Mouse (Mus musculus): Measurements from ENCODE around the gene Tnfaip6. TPM values are rescaled to one million over a fixed set of nuclear protein-coding genes. Genes with fewer than 3 reads are reported as not detected.
A peak's percentile ranks its signal among the peaks of the same experiment; 100 is the strongest.

Tnfaip6 gene
- polyA plus RNA-seq, 1 experiment from 2014 or later: 0.17 TPM

- no peak overlapping the region for H3K4me2 ChIP-seq
- H3K9me3 ChIP-seq (replicated peaks): no peaks in the 10 kb centered on the region
- H3K9ac ChIP-seq: no peak overlapping the region
- H3K36me3 ChIP-seq (replicated peaks): no peaks in the 10 kb centered on the region
- no peak overlapping the region for H3K27ac ChIP-seq (replicated peaks)
- 64% methylated on average over 4 of the region's 4 CpGs for WGBS (ENCODE audit: insufficient replicate concordance)
- H3K27me3 ChIP-seq: no peaks in the 10 kb centered on the region
- no peak overlapping the region for H3K4me3 ChIP-seq (replicated peaks)
- no peaks in the 10 kb centered on the region for H3K4me1 ChIP-seq (replicated peaks)
- ATAC-seq (ENCODE audit: insufficient read depth): no peak
These were observed 14.5 kb downstream of the Tnfaip6 start for GRCm38 (mm10) chr2:52052335-52052734.

GRCm38 (mm10) chr2:52053502-52053901 is 15.7 kb downstream of the Tnfaip6 start:
- Histone ChIP-seq H3K4me1 (replicated peaks) (no peaks in the 10 kb centered on the region), H3K27ac (replicated peaks) (no peak overlapping the region), H3K9me3 (replicated peaks) (no peaks in the 10 kb centered on the region), H3K9ac (no peak overlapping the region), H3K4me2 (no peak overlapping the region), H3K4me3 (replicated peaks) (no peak overlapping the region), H3K36me3 (replicated peaks) (no peaks in the 10 kb centered on the region), H3K27me3 (no peaks in the 10 kb centered on the region)
- 31% methylated on average over 5 of the region's 5 CpGs for WGBS (ENCODE audit: insufficient replicate concordance)
- no peak for ATAC-seq (ENCODE audit: insufficient read depth)

GRCm38 (mm10) chr2:52055616-52056015 is 17.8 kb downstream of the Tnfaip6 start:
- Histone ChIP-seq H3K4me1 (replicated peaks) (no peaks in the 10 kb centered on the region), H3K27me3 (no peaks in the 10 kb centered on the region), H3K36me3 (replicated peaks) (no peaks in the 10 kb centered on the region), H3K9ac (no peak overlapping the region), H3K4me2 (no peak overlapping the region), H3K4me3 (replicated peaks) (no peak overlapping the region), H3K9me3 (replicated peaks) (no peaks in the 10 kb centered on the region), H3K27ac (replicated peaks) (no peak overlapping the region)
- ATAC-seq (ENCODE audit: insufficient read depth): no peak
- WGBS (ENCODE audit: insufficient replicate concordance): 38% methylated on average over 4 of the region's 4 CpGs

GRCm38 (mm10) chr2:52057099-52057498 is 19.3 kb downstream of the Tnfaip6 start:
- Histone ChIP-seq H3K9me3 (replicated peaks) (no peaks in the 10 kb centered on the region), H3K4me2 (no peak overlapping the region), H3K27ac (replicated peaks) (no peak overlapping the region), H3K27me3 (no peaks in the 10 kb centered on the region), H3K9ac (no peak overlapping the region), H3K4me3 (replicated peaks) (no peak overlapping the region), H3K4me1 (replicated peaks) (no peaks in the 10 kb centered on the region), H3K36me3 (replicated peaks) (no peaks in the 10 kb centered on the region)
- no peak for ATAC-seq (ENCODE audit: insufficient read depth)
- WGBS (ENCODE audit: insufficient replicate concordance): 58% methylated on average over 1 of the region's 1 CpGs

- ATAC-seq (ENCODE audit: insufficient read depth): no peak
- Histone ChIP-seq H3K4me1 (replicated peaks) (no peaks in the 10 kb centered on the region), H3K27ac (replicated peaks) (no peak overlapping the region), H3K4me3 (replicated peaks) (no peak overlapping the region), H3K9ac (no peak overlapping the region), H3K9me3 (replicated peaks) (no peaks in the 10 kb centered on the region), H3K4me2 (no peak overlapping the region), H3K27me3 (no peaks in the 10 kb centered on the region), H3K36me3 (replicated peaks) (no peaks in the 10 kb centered on the region)
These were observed 19.9 kb downstream of the Tnfaip6 start for GRCm38 (mm10) chr2:52057681-52058080.

- Histone ChIP-seq H3K4me3 (replicated peaks) (no peak overlapping the region), H3K27ac (replicated peaks) (no peak overlapping the region), H3K9ac (no peak overlapping the region), H3K4me2 (no peak overlapping the region), H3K4me1 (replicated peaks) (peaks cover 8% of the 10 kb centered on the region), H3K36me3 (replicated peaks) (no peaks in the 10 kb centered on the region), H3K27me3 (peaks cover 6% of the 10 kb centered on the region; the same call in 1 of the 2 replicates), H3K9me3 (replicated peaks) (no peaks in the 10 kb centered on the region)
- ATAC-seq (ENCODE audit: insufficient read depth): no peak
- 53% methylated on average over 1 of the region's 1 CpGs for whole genome bisulfite sequencing (ENCODE audit: insufficient replicate concordance)
These were observed 30.8 kb downstream of the Tnfaip6 start for GRCm38 (mm10) chr2:52068641-52069040.

GRCm38 (mm10) chr2:52070816-52071215 is 33.0 kb downstream of the Tnfaip6 start:
- Histone ChIP-seq H3K9me3 (replicated peaks) (no peaks in the 10 kb centered on the region), H3K36me3 (replicated peaks) (peaks cover 14% of the 10 kb centered on the region), H3K27me3 (peaks cover 6% of the 10 kb centered on the region; the same call in 1 of the 2 replicates), H3K4me3 (replicated peaks) (no peak overlapping the region), H3K4me1 (replicated peaks) (peaks cover 28% of the 10 kb centered on the region), H3K9ac (no peak overlapping the region), H3K27ac (replicated peaks) (no peak overlapping the region), H3K4me2 (no peak overlapping the region)
- WGBS (ENCODE audit: insufficient replicate concordance): 73% methylated on average over 5 of the region's 5 CpGs
- no peak for ATAC-seq (ENCODE audit: insufficient read depth)

GRCm38 (mm10) chr2:52071241-52071991 is 33.6 kb downstream of the Tnfaip6 start:
- H3K9me3 ChIP-seq (replicated peaks): no peaks in the 10 kb centered on the region
- H3K36me3 ChIP-seq (replicated peaks): peaks cover 18% of the 10 kb centered on the region
- WGBS (ENCODE audit: insufficient replicate concordance): 71% methylated on average over 13 of the region's 13 CpGs
- peaks cover 29% of the 10 kb centered on the region for H3K4me1 ChIP-seq (replicated peaks)
- peak overlapping the region; percentile 11; the same call in 1 of the 2 replicates for H3K4me3 ChIP-seq (replicated peaks)
- peak overlapping the region; percentile 82 for H3K4me2 ChIP-seq
- ATAC-seq (ENCODE audit: insufficient read depth): no peak
- no peak overlapping the region for H3K27ac ChIP-seq (replicated peaks)
- H3K9ac ChIP-seq: no peak overlapping the region
- peaks cover 6% of the 10 kb centered on the region; the same call in 1 of the 2 replicates for H3K27me3 ChIP-seq

- H3K9me3 ChIP-seq (replicated peaks): no peaks in the 10 kb centered on the region
- H3K4me3 ChIP-seq (replicated peaks): peak overlapping the region; percentile 99
- H3K27me3 ChIP-seq: peaks cover 6% of the 10 kb centered on the region; the same call in 1 of the 2 replicates
- peaks cover 24% of the 10 kb centered on the region for H3K36me3 ChIP-seq (replicated peaks)
- peak overlapping the region; percentile 82 for H3K4me2 ChIP-seq
- peak overlapping the region; percentile 96; the same call in 1 of the 2 replicates for H3K9ac ChIP-seq
- WGBS (ENCODE audit: insufficient replicate concordance): 16% methylated on average over 10 of the region's 10 CpGs
- ATAC-seq (ENCODE audit: insufficient read depth): peak; percentile 1; the same call in 1 of the 2 replicates
- peak overlapping the region; percentile 85; the same call in 1 of the 2 replicates for H3K27ac ChIP-seq (replicated peaks)
- peaks cover 29% of the 10 kb centered on the region for H3K4me1 ChIP-seq (replicated peaks)
These were observed 34.3 kb downstream of the Tnfaip6 start for GRCm38 (mm10) chr2:52072065-52072490.

- Histone ChIP-seq H3K4me3 (replicated peaks) (peak within 1 kb of the TSS; percentile 99), H3K9ac (peak within 1 kb of the TSS; percentile 96), H3K4me1 (replicated peaks) (peaks cover 29% of the 10 kb centered on the region), H3K27me3 (peaks cover 6% of the 10 kb centered on the region; the same call in 1 of the 2 replicates), H3K9me3 (replicated peaks) (no peaks in the 10 kb centered on the region), H3K27ac (replicated peaks) (peak within 1 kb of the TSS; percentile 85), H3K4me2 (peak within 1 kb of the TSS; percentile 82), H3K36me3 (replicated peaks) (peaks cover 29% of the 10 kb centered on the region)
- under 1% methylated on average over 56 of the region's 72 CpGs for WGBS (ENCODE audit: insufficient replicate concordance)
- ATAC-seq (ENCODE audit: insufficient read depth): peak; percentile 96
These were observed 34.8 kb downstream of the Tnfaip6 start, which contains the start of gene Rif1 for GRCm38 (mm10) chr2:52072491-52073140. TSS of gene Rif1 (plus strand) at chr2:52072832.

- peaks cover 29% of the 10 kb centered on the region for H3K4me1 ChIP-seq (replicated peaks)
- peak overlapping the region; percentile 85 for H3K27ac ChIP-seq (replicated peaks)
- H3K9me3 ChIP-seq (replicated peaks): no peaks in the 10 kb centered on the region
- peak; percentile 62 for ATAC-seq (ENCODE audit: insufficient read depth)
- H3K9ac ChIP-seq: peak overlapping the region; percentile 96
- H3K27me3 ChIP-seq: peaks cover 6% of the 10 kb centered on the region; the same call in 1 of the 2 replicates
- WGBS (ENCODE audit: insufficient replicate concordance): under 1% methylated on average over 56 of the region's 56 CpGs
- peak overlapping the region; percentile 82 for H3K4me2 ChIP-seq
- H3K36me3 ChIP-seq (replicated peaks): peaks cover 35% of the 10 kb centered on the region
- H3K4me3 ChIP-seq (replicated peaks): peak overlapping the region; percentile 99
These were observed 35.5 kb downstream of the Tnfaip6 start for GRCm38 (mm10) chr2:52073141-52073904.

Measured in liver, embryonic 15.5 days (tissue).